Mouse (Mus musculus) megakaryocyte-erythroid progenitor cell, adult 5-6 weeks (primary cell): ENCODE measurements around the gene March5. TPM values are rescaled to one million over a fixed set of nuclear protein-coding genes. Genes with fewer than 3 reads are reported as not detected.
"Not testable (repeated sequence)": the region's sequence is repeated elsewhere in the genome, so short reads cannot be mapped to it uniquely, and the experiment has no call there.

Source experiments
- ATAC-seq: replicated peaks from 2 replicates; pipeline ENCODE4 v1.8.0; 2016; ENCODE audit warnings: mild to moderate bottlenecking, inconsistent platforms; ENCODE audit not compliant: severe bottlenecking, poor library complexity, low FRiP score, low TSS enrichment
- total RNA-seq, 2 experiments: library from RNA; stranded (forward) in 1 of 2; stranded (reverse) in 1 of 2; fragments of 200-1000, 215-1000 nt in 1 of 2; fragments of >200 nt in 1 of 2; fragmentation: Nextera tagmentation in 1 of 2; gene quantifications; 2 replicates each; pipeline ENCODE4 v1.2.3; 2014 to 2017

Gene March5
- total RNA-seq (2014; fragmentation: Nextera tagmentation), result 138 TPM in 2 replicates
- 77.5 and 90.8 TPM in 2 replicates for total RNA-seq (2017)

GRCm38 (mm10) chr19:37207303-37208175 lies at the start of gene March5:
TSS of gene March5 (plus strand) at chr19:37207543.
- peak; percentile 65 for ATAC-seq

- ATAC-seq, result no peak
Measured at GRCm38 (mm10) chr19:37172096-37172495, 35.2 kb upstream of the March5 start.

GRCm38 (mm10) chr19:37172566-37173130 lies 34.7 kb upstream of the March5 start:
- no peak for ATAC-seq

DNA sequence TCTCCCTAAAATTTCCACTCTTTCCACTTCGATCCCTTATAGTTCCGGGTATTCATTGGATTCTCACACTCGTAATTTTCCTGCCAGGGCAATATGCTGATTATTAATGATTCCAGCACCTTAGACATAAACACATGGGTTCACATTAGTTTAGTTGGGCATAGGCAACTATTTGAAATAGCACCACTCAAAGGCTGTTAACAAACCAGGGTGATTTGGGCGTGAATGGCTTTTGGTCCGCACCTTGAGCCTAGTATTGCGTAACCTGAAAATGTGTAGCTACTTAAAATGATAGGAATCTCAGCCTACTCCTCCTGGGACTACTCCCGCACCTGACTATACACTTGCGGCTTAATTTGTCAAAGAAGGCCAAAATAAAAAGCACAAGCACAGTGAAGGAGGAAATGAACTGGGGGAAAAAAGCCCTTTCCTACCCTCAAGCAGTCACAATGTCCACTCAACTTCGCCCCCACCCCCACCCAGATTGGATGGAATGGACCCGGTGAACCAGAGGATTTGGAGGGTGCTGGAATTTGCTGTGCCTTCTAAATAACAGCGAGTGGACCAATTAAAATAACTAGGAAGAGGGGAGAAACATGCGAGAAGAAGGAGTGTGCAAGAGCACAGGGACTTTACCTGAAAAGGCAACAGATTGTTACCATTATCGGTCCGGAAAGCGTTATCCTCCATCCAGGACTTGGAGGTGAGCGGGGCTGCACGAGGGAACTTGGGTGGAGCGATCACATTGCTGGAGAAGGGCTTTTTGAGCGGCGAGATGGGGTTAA lies 33.8 kb upstream of the March5 start:
- ATAC-seq, result no peak

- no peak for ATAC-seq
Measured at GRCm38 (mm10) chr19:37174116-37174715, 33.1 kb upstream of the March5 start.

GRCm38 (mm10) chr19:37174716-37175435 lies 32.5 kb upstream of the March5 start:
- ATAC-seq, result 0 out of 2 replicates have a peak, but pooled peaks have one; percentile 41

DNA sequence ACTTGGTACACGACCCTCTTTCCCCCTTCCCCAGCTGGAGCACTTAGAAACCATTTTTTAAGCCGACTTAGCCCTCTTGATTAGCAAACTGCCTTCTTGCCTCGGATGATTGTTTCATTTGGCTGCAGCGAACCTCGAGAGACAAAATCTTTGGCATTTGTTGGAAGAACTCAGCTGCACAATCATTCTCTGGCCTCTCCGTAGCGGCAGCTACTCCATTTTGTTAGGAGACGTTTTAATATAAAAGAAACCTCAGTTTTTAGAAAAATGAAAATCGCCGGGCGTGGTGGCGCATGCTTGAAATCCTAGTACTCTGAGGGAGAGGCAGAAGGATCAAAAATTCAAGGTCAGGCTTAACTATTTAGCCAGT lies 31.9 kb upstream of the March5 start:
- no peak for ATAC-seq

DNA sequence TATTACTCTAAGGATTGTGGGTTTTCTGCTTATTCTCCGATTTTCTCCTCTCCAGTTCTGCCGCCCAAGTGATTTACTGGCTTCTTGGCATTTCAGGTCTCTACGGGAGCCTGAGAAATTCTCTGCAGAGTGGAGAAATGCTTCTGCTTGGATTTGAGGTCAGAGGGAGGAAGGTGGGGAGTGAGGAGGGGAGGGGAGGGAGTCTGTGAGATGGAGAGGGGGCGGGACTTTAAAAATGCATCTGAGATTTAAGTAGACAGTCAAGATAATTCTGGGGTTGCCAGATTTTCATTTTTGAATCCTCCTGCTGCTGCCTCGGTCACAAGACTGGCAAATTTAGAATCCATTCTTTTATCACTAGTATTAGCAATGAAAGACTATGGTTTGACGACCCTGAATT lies 31.4 kb upstream of the March5 start:
- ATAC-seq, result no peak

DNA sequence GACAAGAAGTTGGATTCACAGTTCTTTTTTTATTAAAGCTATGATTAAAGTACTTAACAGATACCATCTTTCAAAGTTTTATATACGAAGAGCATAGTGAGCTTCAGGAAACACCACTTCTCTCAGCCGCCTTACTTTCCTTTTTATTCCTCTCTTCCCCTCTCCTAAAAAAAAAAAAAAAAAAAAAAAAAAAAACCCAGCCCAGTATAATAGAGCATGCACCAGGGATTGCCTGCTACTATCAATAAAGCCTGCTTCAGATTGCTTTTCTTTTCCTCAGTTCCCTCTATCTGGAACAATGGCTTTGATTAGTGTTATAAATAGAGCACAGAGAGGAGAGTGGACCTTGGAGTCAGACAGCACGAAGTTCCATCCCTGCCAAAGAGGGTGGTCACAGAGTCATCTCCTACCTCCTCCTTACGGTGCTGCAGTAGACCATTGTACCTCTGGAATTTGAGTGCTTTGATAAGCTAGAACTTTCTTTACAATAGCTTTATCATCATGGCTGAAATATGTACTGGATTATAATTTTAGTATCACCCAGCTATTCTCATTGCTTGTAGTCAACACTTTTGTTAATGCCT lies 30.4 kb upstream of the March5 start:
- ATAC-seq, result no peak

DNA sequence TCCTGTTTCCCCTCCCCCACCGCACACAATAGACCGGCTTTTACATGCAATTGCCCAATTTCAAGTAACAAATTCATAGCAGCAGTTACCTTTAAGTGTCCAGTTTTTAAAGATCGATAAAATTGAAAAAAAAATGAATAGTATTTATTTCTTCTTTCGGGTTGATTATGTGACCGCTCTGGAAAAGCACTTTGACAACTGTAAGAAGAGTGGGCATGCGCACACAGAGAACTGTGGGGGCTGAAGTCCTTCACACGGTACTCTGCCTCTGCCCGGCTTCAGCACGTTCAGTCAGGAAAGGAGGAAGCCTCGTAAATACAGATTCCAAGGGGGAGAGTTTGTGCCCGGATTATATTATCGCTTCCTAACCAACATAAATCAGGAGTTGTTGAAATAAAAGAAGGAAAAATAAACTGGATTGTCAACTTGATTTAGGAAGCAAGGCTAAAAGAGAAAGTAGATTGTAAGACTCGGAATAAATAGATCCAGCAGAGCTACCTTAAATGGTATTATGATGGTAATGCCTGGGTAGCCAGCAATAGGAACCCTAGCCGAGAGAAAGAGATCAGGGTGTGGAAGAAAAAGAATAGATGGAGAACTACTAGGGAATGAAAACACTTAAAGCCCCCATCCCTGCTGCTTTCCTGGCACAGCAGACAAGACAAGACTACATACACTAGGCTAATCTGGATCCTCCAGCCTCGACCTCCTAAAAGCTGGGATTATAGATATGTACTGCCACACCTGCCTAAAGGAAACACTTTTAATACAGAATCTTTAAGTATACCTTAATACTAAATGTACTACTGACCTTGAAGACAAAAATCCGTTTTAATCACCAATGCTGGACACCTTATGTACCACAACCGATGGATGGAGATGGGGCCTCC lies 29.3 kb upstream of the March5 start:
- peak; percentile 71 for ATAC-seq

DNA sequence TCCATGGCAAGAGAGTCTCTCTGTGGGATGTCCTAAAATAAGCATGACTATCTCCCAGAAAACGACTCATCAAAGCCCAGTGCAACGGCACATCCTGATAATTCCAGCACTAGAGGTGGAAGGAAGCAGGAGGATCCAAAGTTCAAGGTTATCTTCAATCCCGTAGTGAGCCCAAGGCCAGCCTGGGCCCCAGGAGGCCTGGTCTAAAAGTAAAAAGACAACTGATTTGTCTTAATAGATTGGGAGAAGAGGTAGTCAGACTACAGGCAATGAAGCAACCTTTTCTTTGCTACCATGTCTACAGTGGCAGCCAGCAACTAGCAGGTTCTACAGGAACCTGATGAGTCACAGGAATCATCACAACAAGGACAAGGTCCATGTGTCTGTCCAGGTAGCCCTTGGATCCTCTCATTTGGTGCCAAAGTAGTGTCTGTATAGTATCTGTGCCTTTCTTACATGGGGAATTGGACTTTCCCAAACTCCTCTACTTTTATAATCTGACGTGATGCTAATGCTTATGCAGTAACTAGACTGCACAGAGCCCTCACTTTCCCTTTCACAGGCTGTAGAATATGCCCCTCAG lies 18.9 kb upstream of the March5 start:
- no peak for ATAC-seq

DNA sequence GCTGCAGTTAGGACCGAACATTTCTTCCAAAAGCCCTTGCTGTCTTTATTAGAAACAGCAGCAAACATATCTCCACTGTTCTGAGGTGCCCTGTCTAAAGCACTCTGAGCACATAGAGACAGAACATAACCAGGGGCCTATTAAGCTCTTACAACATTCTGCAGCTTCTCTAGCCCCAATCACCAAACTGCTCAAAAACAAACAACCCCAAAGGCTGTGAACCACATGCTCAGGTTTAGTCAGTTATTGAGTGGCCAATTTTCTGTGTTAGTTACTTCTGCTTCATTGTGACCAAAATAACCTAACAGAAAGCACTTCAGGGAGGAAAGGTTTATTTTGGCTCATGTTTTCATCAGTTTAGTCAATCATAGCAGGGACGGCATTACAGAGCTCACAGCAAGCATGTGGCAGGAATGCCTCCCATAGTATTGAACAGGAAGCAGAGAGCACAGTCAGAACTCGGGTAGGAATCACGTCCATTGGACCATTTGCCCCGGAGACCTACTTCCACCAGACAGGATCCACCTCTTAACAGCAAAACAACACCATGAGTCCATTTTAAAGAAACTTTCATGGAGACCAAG lies 14.8 kb upstream of the March5 start:
- no peak for ATAC-seq

- ATAC-seq, result no peak
Measured at GRCm38 (mm10) chr19:37198165-37198880, 9.0 kb upstream of the March5 start.

DNA sequence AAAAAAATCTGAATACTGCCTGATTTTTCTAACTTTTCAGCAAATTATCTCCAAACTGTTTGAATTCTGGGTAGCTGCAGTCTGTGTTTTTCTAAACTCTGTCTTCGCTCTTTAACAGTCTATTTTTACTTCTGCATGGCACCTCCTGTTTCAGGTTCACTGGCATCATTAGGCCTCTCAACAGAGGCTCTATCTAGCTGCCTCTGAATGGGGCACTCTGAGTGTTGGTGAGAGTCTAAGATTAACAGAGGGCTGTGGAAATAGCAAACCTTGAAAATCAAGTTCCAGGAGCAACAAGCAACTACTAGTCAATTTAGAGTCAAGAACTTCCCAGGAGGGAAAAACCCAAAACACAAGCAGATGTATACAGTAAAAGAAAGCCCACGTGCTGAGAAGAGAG lies 7.5 kb upstream of the March5 start:
- no peak for ATAC-seq

GRCm38 (mm10) chr19:37203371-37203770 lies 4.0 kb upstream of the March5 start:
- ATAC-seq, result 0 out of 2 replicates have a peak, but pooled peaks have one; percentile 24

DNA sequence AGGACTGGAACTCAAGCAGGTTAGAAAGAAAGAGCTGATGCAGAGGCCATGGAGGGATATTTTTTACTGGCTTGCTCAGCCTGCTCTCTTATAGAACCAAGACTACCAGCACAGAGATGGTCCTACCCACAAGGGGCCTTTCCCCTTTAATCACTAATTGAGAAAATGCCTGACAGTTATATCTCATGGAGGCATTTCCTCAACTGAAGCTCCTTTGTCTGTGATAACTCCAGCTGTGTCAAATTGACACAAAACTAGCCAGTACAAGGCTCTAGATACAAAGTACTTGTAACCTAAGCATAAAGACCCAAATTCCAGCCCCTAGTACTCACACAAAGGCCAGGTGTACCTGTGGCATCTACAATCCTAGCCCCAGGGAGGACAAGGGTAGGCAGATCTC lies 2.2 kb upstream of the March5 start:
- ATAC-seq, result not testable (repeated sequence)
